Mouse (Mus musculus): ENCODE measurements around the gene Grb10. TPM values are rescaled to one million over a fixed set of nuclear protein-coding genes. Genes with fewer than 3 reads are reported as not detected.

The Grb10 gene
- polyA plus RNA-seq, 1 experiment = not detected

DNA sequence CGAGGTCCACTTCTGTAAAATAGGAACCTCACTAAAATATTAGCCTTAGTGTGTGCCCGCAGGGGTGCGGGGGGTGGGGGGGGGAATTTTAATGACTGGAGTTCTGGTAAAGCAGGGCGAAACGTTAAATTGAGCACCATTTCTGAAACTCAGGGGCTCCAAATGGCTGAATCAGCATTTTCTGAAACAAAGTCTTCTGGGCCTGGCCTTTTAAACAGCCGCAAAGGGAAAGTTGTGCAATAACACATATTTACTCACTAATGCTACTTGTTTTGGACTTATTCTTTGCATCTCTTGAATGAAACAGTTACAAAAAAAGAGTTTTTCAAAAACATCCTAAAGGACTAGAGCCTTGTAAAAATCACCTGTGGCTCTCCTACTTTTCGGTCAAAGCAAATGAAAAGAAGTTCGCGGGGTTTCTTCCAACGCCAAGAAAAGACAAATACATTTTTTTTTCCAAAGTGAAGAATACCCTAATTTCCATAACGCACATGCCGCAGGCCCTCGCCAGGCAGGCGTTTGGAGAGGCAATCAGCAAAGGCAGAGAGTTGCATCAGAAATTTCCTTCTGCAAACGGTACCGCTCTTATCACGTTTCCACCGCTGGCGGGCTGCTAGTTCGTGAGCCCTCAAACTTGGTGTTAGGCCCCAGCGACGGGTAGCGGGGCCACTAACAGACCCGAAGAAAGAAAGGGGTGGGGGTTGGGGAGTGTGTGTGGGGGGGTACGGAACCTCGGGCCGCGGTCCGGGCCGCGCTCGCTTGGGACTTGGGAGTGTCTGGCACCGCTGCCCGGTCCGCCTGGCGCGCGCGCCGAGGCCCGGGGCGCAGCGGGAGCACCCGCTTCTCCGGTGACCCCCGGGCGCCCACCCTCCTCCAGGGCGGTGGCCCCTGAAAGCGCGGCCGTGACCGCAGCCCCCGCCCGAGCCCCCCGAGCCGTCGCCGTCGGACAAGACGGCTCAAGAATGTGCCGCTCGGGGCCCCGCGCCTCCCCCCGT, 2.3 kb downstream of the Grb10 start:
- WGBS = 7% methylated on average over 62 of the region's 65 CpGs
- Histone ChIP-seq H3K27ac (ENCODE audit: insufficient read depth, low read depth, low read length) (no peak overlapping the region), H3K4me3 (ENCODE audit: insufficient read depth, low read depth, low read length) (peak overlapping the region; percentile 39), H3K4me1 (ENCODE audit: control insufficient read depth, insufficient read depth, low read length) (0 out of 2 replicates have a peak, but pooled peaks cover 7% of the 10 kb centered on the region)
- TF ChIP-seq CTCF (IDR thresholded peaks at IDR 0.05; ENCODE audit: insufficient read depth, low read depth, low read length) (no peak), POLR2A (IDR thresholded peaks at IDR 0.05; ENCODE audit: insufficient read depth, low read depth, low read length) (no peak)

DNA sequence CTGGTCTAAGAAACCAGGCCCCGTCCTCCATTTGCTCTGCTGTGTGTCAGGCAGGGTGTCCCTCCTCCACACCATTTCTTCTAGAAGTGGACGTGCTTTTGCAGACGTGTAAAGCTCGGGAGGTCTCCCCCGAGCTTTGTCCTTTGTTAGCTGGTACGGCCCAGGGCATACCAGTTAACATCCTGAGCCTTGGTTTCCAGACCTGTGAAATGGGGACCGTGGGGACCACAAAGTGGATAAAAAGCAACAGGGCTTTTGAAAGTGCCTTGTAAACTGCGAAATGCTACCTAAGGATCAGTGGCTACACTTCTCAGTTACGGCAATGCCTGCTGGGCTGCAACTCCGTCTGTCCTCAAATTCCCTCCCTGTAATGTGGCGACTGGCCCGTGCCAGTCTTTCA, 3.2 kb downstream of the Grb10 start:
- H3K4me1 ChIP-seq (ENCODE audit: control insufficient read depth, insufficient read depth, low read length) = 0 out of 2 replicates have a peak, but pooled peaks cover 7% of the 10 kb centered on the region
- H3K4me3 ChIP-seq (ENCODE audit: insufficient read depth, low read depth, low read length) = no peak overlapping the region
- H3K27ac ChIP-seq (ENCODE audit: insufficient read depth, low read depth, low read length) = no peak overlapping the region
- TF ChIP-seq CTCF (IDR thresholded peaks at IDR 0.05; ENCODE audit: insufficient read depth, low read depth, low read length) = no peak
- no peak for TF ChIP-seq POLR2A (IDR thresholded peaks at IDR 0.05; ENCODE audit: insufficient read depth, low read depth, low read length)
- WGBS = 48% methylated on average over 12 of the region's 12 CpGs

- TF ChIP-seq CTCF (IDR thresholded peaks at IDR 0.05; ENCODE audit: insufficient read depth, low read depth, low read length) (no peak), POLR2A (IDR thresholded peaks at IDR 0.05; ENCODE audit: insufficient read depth, low read depth, low read length) (no peak)
- H3K4me1 ChIP-seq (ENCODE audit: control insufficient read depth, insufficient read depth, low read length) = 0 out of 2 replicates have a peak, but pooled peaks cover 7% of the 10 kb centered on the region
- 73% methylated on average over 4 of the region's 4 CpGs for WGBS
- H3K27ac ChIP-seq (ENCODE audit: insufficient read depth, low read depth, low read length) = no peak overlapping the region
- H3K4me3 ChIP-seq (ENCODE audit: insufficient read depth, low read depth, low read length) = no peak overlapping the region
Observed at GRCm38 (mm10) chr11:12034781-12035180, 3.7 kb downstream of the Grb10 start.

GRCm38 (mm10) chr11:12034371-12034770, 4.1 kb downstream of the Grb10 start:
- no peak for TF ChIP-seq POLR2A (IDR thresholded peaks at IDR 0.05; ENCODE audit: insufficient read depth, low read depth, low read length)
- no peak for TF ChIP-seq CTCF (IDR thresholded peaks at IDR 0.05; ENCODE audit: insufficient read depth, low read depth, low read length)
- Histone ChIP-seq H3K4me3 (ENCODE audit: insufficient read depth, low read depth, low read length) (no peak overlapping the region), H3K4me1 (ENCODE audit: control insufficient read depth, insufficient read depth, low read length) (0 out of 2 replicates have a peak, but pooled peaks cover 7% of the 10 kb centered on the region), H3K27ac (ENCODE audit: insufficient read depth, low read depth, low read length) (no peak overlapping the region)
- 67% methylated on average over 5 of the region's 5 CpGs for WGBS

DNA sequence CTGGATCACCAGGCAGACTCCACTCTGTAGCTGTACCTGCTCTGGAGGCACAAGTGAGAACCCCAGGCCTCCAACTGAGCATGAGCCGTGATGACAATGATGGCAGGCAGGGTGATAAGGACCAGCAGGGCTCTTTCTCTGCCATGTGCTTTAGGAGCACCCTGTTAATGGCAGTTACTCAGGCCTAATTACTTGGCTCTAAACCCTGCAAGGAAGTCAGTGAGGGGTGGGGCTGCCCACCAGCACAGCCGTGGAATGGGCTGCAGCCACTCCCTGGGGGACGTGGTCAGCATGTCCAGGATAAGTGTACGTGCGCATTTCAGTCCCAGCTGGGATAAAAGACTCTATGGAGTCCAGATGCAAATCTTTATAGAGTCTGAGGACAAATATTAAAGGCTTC, 5.7 kb downstream of the Grb10 start:
- 46% methylated on average over 5 of the region's 5 CpGs for WGBS
- TF ChIP-seq POLR2A (IDR thresholded peaks at IDR 0.05; ENCODE audit: insufficient read depth, low read depth, low read length) = no peak
- no peak for TF ChIP-seq CTCF (IDR thresholded peaks at IDR 0.05; ENCODE audit: insufficient read depth, low read depth, low read length)
- no peak overlapping the region for H3K4me3 ChIP-seq (ENCODE audit: insufficient read depth, low read depth, low read length)
- 0 out of 2 replicates have a peak, but pooled peaks cover 6% of the 10 kb centered on the region for H3K4me1 ChIP-seq (ENCODE audit: control insufficient read depth, insufficient read depth, low read length)
- H3K27ac ChIP-seq (ENCODE audit: insufficient read depth, low read depth, low read length) = no peak overlapping the region

DNA sequence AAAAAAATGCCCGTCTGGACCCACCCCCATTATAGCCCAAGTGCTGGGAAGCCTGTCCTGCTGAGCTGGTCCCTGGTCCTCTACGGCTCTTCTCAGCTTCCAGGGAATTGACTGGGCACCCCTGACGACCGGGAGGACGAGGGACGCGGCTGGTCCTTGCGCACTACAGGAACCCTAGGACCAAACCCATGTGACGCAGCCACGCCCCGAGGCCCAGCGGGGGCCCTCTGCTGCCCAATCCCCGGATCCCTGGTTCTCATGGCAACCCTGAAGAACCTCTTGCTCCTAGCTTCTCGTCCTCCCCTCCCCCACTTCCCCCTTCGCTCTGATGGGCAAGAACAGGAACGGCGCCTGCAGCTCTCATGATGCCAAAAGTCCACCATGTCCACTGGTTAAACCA, 11.8 kb downstream of the Grb10 start:
- WGBS = 53% methylated on average over 17 of the region's 17 CpGs
- Histone ChIP-seq H3K4me1 (ENCODE audit: control insufficient read depth, insufficient read depth, low read length) (no peaks in the 10 kb centered on the region), H3K4me3 (ENCODE audit: insufficient read depth, low read depth, low read length) (peak overlapping the region; percentile 52), H3K27ac (ENCODE audit: insufficient read depth, low read depth, low read length) (peak overlapping the region; percentile 41)
- TF ChIP-seq POLR2A (IDR thresholded peaks at IDR 0.05; ENCODE audit: insufficient read depth, low read depth, low read length) (no peak), CTCF (IDR thresholded peaks at IDR 0.05; ENCODE audit: insufficient read depth, low read depth, low read length) (no peak)

- 72% methylated on average over 108 of the region's 108 CpGs for WGBS
- TF ChIP-seq POLR2A (IDR thresholded peaks at IDR 0.05; ENCODE audit: insufficient read depth, low read depth, low read length) (no peak), CTCF (IDR thresholded peaks at IDR 0.05; ENCODE audit: insufficient read depth, low read depth, low read length) (peak; percentile 73)
- Histone ChIP-seq H3K4me3 (ENCODE audit: insufficient read depth, low read depth, low read length) (peak overlapping the region; percentile 52), H3K27ac (ENCODE audit: insufficient read depth, low read depth, low read length) (peak overlapping the region; percentile 41), H3K4me1 (ENCODE audit: control insufficient read depth, insufficient read depth, low read length) (no peaks in the 10 kb centered on the region)
Observed at GRCm38 (mm10) chr11:12025756-12026593, 12.5 kb downstream of the Grb10 start.

DNA sequence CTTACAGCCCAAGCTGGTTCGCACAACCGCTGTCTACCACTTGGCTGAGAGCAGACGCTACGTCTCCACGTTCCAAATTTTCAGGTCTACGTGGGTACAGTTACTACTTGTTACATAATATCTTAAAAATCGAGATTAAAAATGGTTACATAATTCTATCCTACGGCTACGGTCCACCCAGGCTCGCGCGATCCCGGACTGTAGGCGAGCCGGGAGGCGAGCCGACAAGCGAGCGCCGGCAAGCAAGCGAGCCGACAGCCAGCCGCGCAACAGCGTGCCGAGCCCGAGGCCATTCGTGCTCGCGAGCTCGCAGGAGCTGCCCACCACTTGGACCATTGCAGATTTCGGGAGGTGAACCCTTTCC, 13.1 kb downstream of the Grb10 start:
- no peak for TF ChIP-seq CTCF (IDR thresholded peaks at IDR 0.05; ENCODE audit: insufficient read depth, low read depth, low read length)
- no peak for TF ChIP-seq POLR2A (IDR thresholded peaks at IDR 0.05; ENCODE audit: insufficient read depth, low read depth, low read length)
- no peaks in the 10 kb centered on the region for H3K4me1 ChIP-seq (ENCODE audit: control insufficient read depth, insufficient read depth, low read length)
- peak overlapping the region; percentile 52 for H3K4me3 ChIP-seq (ENCODE audit: insufficient read depth, low read depth, low read length)
- WGBS = 58% methylated on average over 32 of the region's 32 CpGs
- H3K27ac ChIP-seq (ENCODE audit: insufficient read depth, low read depth, low read length) = no peak overlapping the region

All from olfactory bulb, adult 2 months (tissue).